Mouse (Mus musculus) splenic B cell, adult 2 months (primary cell): ENCODE measurements around the gene Hspb6.
A peak's percentile ranks its signal among the peaks of the same experiment; 100 is the strongest.

Experiments
- DNase-seq: peaks from one replicate; pipeline ENCODE4 v3.0.0-alpha.2; 2011; ENCODE audit warnings: low read depth, low spot score
- H3K27me3 ChIP-seq: 2 replicates; pipeline ENCODE4 v1.6.1; 2012; ENCODE audit warnings: mild to moderate bottlenecking, low read length, moderate library complexity, mixed read lengths; ENCODE audit not compliant: control insufficient read depth, poor library complexity, insufficient read depth, severe bottlenecking
- H3K36me3 ChIP-seq: 2 replicates; pipeline ENCODE4 v1.6.1; 2012; ENCODE audit warnings: mild to moderate bottlenecking, low read length, moderate library complexity, mixed read lengths; ENCODE audit not compliant: control insufficient read depth, poor library complexity, insufficient read depth, severe bottlenecking

Gene Hspb6

GRCm38 (mm10) chr7:30534633-30535577 lies 17.1 kb upstream of the Hspb6 start, which contains the start of gene Arhgap33:
Gene Arhgap33 (minus strand): TSS chr7:30535060.
- H3K36me3 ChIP-seq = no peaks in the 10 kb centered on the region
- H3K27me3 ChIP-seq = no peaks in the 10 kb centered on the region
- peak; percentile 98 for DNase-seq

- Histone ChIP-seq H3K27me3 (no peaks in the 10 kb centered on the region), H3K36me3 (no peaks in the 10 kb centered on the region; the same call in 1 of the 2 replicates)
- no peak for DNase-seq
Observed at GRCm38 (mm10) chr7:30540572-30540971, 11.4 kb upstream of the Hspb6 start.

GRCm38 (mm10) chr7:30544327-30544726 lies 7.7 kb upstream of the Hspb6 start:
- H3K27me3 ChIP-seq = no peaks in the 10 kb centered on the region
- H3K36me3 ChIP-seq = no peaks in the 10 kb centered on the region; the same call in 1 of the 2 replicates
- no peak for DNase-seq

- H3K36me3 ChIP-seq = no peaks in the 10 kb centered on the region
- DNase-seq = no peak
- H3K27me3 ChIP-seq = no peaks in the 10 kb centered on the region
Observed at GRCm38 (mm10) chr7:30549880-30550279, 2.1 kb upstream of the Hspb6 start.

- Histone ChIP-seq H3K27me3 (no peaks in the 10 kb centered on the region), H3K36me3 (peaks cover 1% of the 10 kb centered on the region; the same call in 1 of the 2 replicates)
- DNase-seq = no peak
Observed at GRCm38 (mm10) chr7:30550603-30551002, 1.4 kb upstream of the Hspb6 start.

- DNase-seq = peak; percentile 86
- H3K36me3 ChIP-seq = peaks cover 7% of the 10 kb centered on the region; the same call in 1 of the 2 replicates
- no peaks in the 10 kb centered on the region for H3K27me3 ChIP-seq
Observed at GRCm38 (mm10) chr7:30551445-30552101, 405 bp upstream of the Hspb6 start.

GRCm38 (mm10) chr7:30553021-30553589 lies 1.1 kb downstream of the Hspb6 start:
- H3K27me3 ChIP-seq = no peaks in the 10 kb centered on the region
- no peak for DNase-seq
- H3K36me3 ChIP-seq = peaks cover 8% of the 10 kb centered on the region; the same call in 1 of the 2 replicates

- Histone ChIP-seq H3K27me3 (no peaks in the 10 kb centered on the region), H3K36me3 (peaks cover 8% of the 10 kb centered on the region; the same call in 1 of the 2 replicates)
- DNase-seq = no peak
Observed at GRCm38 (mm10) chr7:30553810-30554584, 2.0 kb downstream of the Hspb6 start.

- peaks cover 10% of the 10 kb centered on the region; the same call in 1 of the 2 replicates for H3K36me3 ChIP-seq
- DNase-seq = peak; percentile 54
- H3K27me3 ChIP-seq = no peaks in the 10 kb centered on the region
Observed at GRCm38 (mm10) chr7:30556894-30557536, 5.0 kb downstream of the Hspb6 start.

GRCm38 (mm10) chr7:30557901-30558514 lies 6.0 kb downstream of the Hspb6 start:
- Histone ChIP-seq H3K36me3 (peaks cover 10% of the 10 kb centered on the region; the same call in 1 of the 2 replicates), H3K27me3 (no peaks in the 10 kb centered on the region)
- no peak for DNase-seq

- peaks cover 10% of the 10 kb centered on the region; the same call in 1 of the 2 replicates for H3K36me3 ChIP-seq
- DNase-seq = no peak
- no peaks in the 10 kb centered on the region for H3K27me3 ChIP-seq
Observed at GRCm38 (mm10) chr7:30558656-30559442, 6.9 kb downstream of the Hspb6 start.

GRCm38 (mm10) chr7:30559443-30559954 lies 7.5 kb downstream of the Hspb6 start, which contains the start of gene Lin37:
Gene Lin37 (minus strand): TSS chr7:30559838.
- peaks cover 10% of the 10 kb centered on the region for H3K36me3 ChIP-seq
- DNase-seq = peak; percentile 94
- no peaks in the 10 kb centered on the region for H3K27me3 ChIP-seq
